Mouse (Mus musculus) heart, postnatal 0 days (tissue): Measurements from ENCODE around the gene Lama2. TPM values are rescaled to one million over a fixed set of nuclear protein-coding genes. Genes with fewer than 3 reads are reported as not detected.

Experiments used
- ATAC-seq: fragments of 200-750 bp; cut with Nextera tagmentation; 2 replicates; pipeline ENCODE4 v1.8.0; 2017; ENCODE audit warnings: low read depth, moderate number of reproducible peaks, moderate library complexity; ENCODE audit not compliant: insufficient read depth
- DNase-seq: peaks from one replicate; pipeline ENCODE4 v3.0.0-alpha.2; 2016; ENCODE audit warnings: low spot score
- H3K27ac ChIP-seq: fragments of 300-500 bp; sonication (generic); 2 replicates; pipeline ENCODE4 v1.5.1; 2014; ENCODE audit warnings: low read depth, mild to moderate bottlenecking
- H3K27me3 ChIP-seq: fragments of 300-500 bp; sonication (generic); 2 replicates; pipeline ENCODE4 v1.6.1; 2014; ENCODE audit warnings: low read length, mixed read lengths; ENCODE audit not compliant: control insufficient read depth, insufficient read depth
- H3K36me3 ChIP-seq: fragments of 300-500 bp; sonication (generic); replicated peaks from 2 replicates; pipeline ENCODE4 v1.6.1; 2014; ENCODE audit warnings: low read length, mixed read lengths; ENCODE audit not compliant: control insufficient read depth, insufficient read depth
- H3K4me1 ChIP-seq: fragments of 300-500 bp; sonication (generic); 2 replicates; pipeline ENCODE4 v1.6.1; 2014; ENCODE audit warnings: antibody characterized with exemption; ENCODE audit not compliant: control insufficient read depth, insufficient read depth
- H3K4me2 ChIP-seq: fragments of 300-500 bp; sonication (generic); 2 replicates; pipeline ENCODE4 v1.6.1; 2014; ENCODE audit warnings: low read depth, mild to moderate bottlenecking, low read length, moderate library complexity
- H3K4me3 ChIP-seq: fragments of 300-500 bp; sonication (generic); 2 replicates; pipeline ENCODE4 v1.5.1; 2014; ENCODE audit warnings: low read depth, low read length
- H3K9ac ChIP-seq: fragments of 300-500 bp; sonication (generic); replicated peaks from 2 replicates; pipeline ENCODE4 v1.6.1; 2014; ENCODE audit warnings: low read depth, low read length, mixed read lengths
- H3K9me3 ChIP-seq: fragments of 300-500 bp; sonication (generic); replicated peaks from 2 replicates; pipeline ENCODE4 v1.6.1; 2016; ENCODE audit warnings: low read length; ENCODE audit not compliant: control insufficient read depth
- CTCF ChIP-seq: IDR thresholded peaks from 2 replicates; pipeline ENCODE4 v1.5.1; 2016; ENCODE audit warnings: antibody characterized with exemption, control low read depth, low read depth
- EP300 ChIP-seq: IDR thresholded peaks from 2 replicates; pipeline ENCODE4 v1.6.1; 2016; ENCODE audit warnings: antibody characterized with exemption, low read depth
- WGBS: fragments of 180-500 bp; shearing (Covaris S2); extraction: QIAGEN DNeasy Blood & Tissue Kit; methylation state at CpG from one replicate; pipeline ENCODE4 v1.1.7; 2014; 5-methylcytosine and 5-hydroxymethylcytosine counted together
- polyA plus RNA-seq: library from polyadenylated mRNA; unstranded; fragments of >200 nt; fragmentation: Nextera tagmentation; extraction: Ambion mirVana; gene quantifications from 2 replicates; pipeline ENCODE4 v1.2.1, GENCODE M21; 2015
- total RNA-seq: library from RNA; depleted of rRNA; stranded (reverse); fragments of >200 nt; gene quantifications from 2 replicates; pipeline ENCODE4 v1.2.3, GENCODE M21; 2014; ENCODE audit warnings: low replicate concordance

Gene Lama2
- total and polyA plus RNA-seq, 2 experiments from 2014 or later, result 32.4 to 85.5 TPM

GRCm38 (mm10) chr10:27468274-27468673, 151.3 kb downstream of the Lama2 start:
- Histone ChIP-seq H3K27ac (no peak overlapping the region), H3K9ac (no peak overlapping the region)

GRCm38 (mm10) chr10:27413583-27414465, 205.7 kb downstream of the Lama2 start:
- H3K4me2 ChIP-seq, result no peak overlapping the region
- no peaks in the 10 kb centered on the region for H3K36me3 ChIP-seq
- H3K4me3 ChIP-seq, result no peak overlapping the region
- no peak overlapping the region for H3K27ac ChIP-seq
- H3K27me3 ChIP-seq, result no peaks in the 10 kb centered on the region
- 67% methylated on average over 5 of the region's 5 CpGs for WGBS
- H3K4me1 ChIP-seq, result peaks cover 11% of the 10 kb centered on the region; the same call in 1 of the 2 replicates
- H3K9ac ChIP-seq, result no peak overlapping the region
- TF ChIP-seq EP300 (no peak), CTCF (no peak)
- ATAC-seq (no peak), DNase-seq (no peak)
- H3K9me3 ChIP-seq, result no peaks in the 10 kb centered on the region

More at GRCm38 (mm10) chr10:27468274-27468673, 151.3 kb downstream of the Lama2 start:
- TF ChIP-seq EP300, result no peak
- TF ChIP-seq CTCF, result no peak
- H3K4me3 ChIP-seq, result no peak overlapping the region
- no peaks in the 10 kb centered on the region for H3K4me1 ChIP-seq
- no peak overlapping the region for H3K4me2 ChIP-seq
- no peaks in the 10 kb centered on the region for H3K27me3 ChIP-seq
- 75% methylated on average over 1 of the region's 1 CpGs for WGBS
- DNase-seq (no peak), ATAC-seq (no peak)
- no peaks in the 10 kb centered on the region for H3K9me3 ChIP-seq
- no peaks in the 10 kb centered on the region; the same call in 1 of the 2 replicates for H3K36me3 ChIP-seq

GRCm38 (mm10) chr10:27390753-27391152, 228.8 kb downstream of the Lama2 start:
- no peak overlapping the region for H3K27ac ChIP-seq
- H3K9ac ChIP-seq, result no peak overlapping the region
- no peaks in the 10 kb centered on the region for H3K4me1 ChIP-seq
- H3K4me3 ChIP-seq, result no peak overlapping the region
- TF ChIP-seq CTCF, result no peak
- TF ChIP-seq EP300, result no peak
- DNase-seq, result no peak
- no peak overlapping the region for H3K4me2 ChIP-seq
- no peaks in the 10 kb centered on the region for H3K9me3 ChIP-seq
- WGBS, result 86% methylated on average over 1 of the region's 1 CpGs
- no peaks in the 10 kb centered on the region for H3K36me3 ChIP-seq
- no peaks in the 10 kb centered on the region for H3K27me3 ChIP-seq
- no peak for ATAC-seq

GRCm38 (mm10) chr10:27387531-27387930, 232.0 kb downstream of the Lama2 start:
- ATAC-seq (no peak), DNase-seq (no peak)
- Histone ChIP-seq H3K4me3 (no peak overlapping the region), H3K4me2 (no peak overlapping the region), H3K36me3 (no peaks in the 10 kb centered on the region), H3K9me3 (no peaks in the 10 kb centered on the region), H3K4me1 (no peaks in the 10 kb centered on the region), H3K27me3 (no peaks in the 10 kb centered on the region), H3K9ac (no peak overlapping the region), H3K27ac (no peak overlapping the region)
- TF ChIP-seq EP300, result peak; percentile 38; the same call in 1 of the 2 replicates
- no peak for TF ChIP-seq CTCF
- 52% methylated on average over 1 of the region's 1 CpGs for WGBS

- Histone ChIP-seq H3K36me3 (no peaks in the 10 kb centered on the region), H3K4me3 (no peak overlapping the region), H3K4me1 (no peaks in the 10 kb centered on the region), H3K9me3 (no peaks in the 10 kb centered on the region), H3K9ac (no peak overlapping the region), H3K27ac (no peak overlapping the region), H3K4me2 (no peak overlapping the region), H3K27me3 (no peaks in the 10 kb centered on the region)
- WGBS, result 75% methylated on average over 4 of the region's 4 CpGs
- no peak for DNase-seq
- TF ChIP-seq CTCF (no peak), EP300 (no peak)
- no peak for ATAC-seq
These were observed 234.9 kb downstream of the Lama2 start for GRCm38 (mm10) chr10:27384636-27385035.
